Mouse (Mus musculus): ENCODE data around the gene Bpifa5.
"Not testable (repeated sequence)": the region's sequence is repeated elsewhere in the genome, so short reads cannot be mapped to it uniquely, and the experiment has no call there.

Bpifa5 gene

DNA sequence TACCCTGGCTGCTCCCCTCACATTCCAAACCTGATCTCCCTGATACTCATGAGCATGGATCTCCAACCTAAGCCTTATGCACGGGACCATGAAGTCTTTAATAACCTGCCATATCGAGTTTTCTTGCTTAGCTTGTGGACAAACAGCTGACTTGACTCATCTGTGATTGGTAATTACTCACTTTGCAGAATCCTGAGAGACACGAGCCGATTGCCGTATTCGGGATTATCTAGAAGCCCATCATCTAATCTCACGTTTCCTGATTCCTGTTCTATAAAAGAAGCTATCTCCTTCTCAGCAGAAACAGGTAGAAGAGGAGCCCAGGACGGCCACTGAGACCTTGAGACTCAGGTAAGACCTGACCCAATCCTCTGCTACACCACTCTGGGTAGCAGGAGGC, at the start of gene Bpifa5:
Bpifa5 (plus strand) TSS at position 301 of the 400 bp plus-strand sequence.
- DNase-seq (ENCODE audit: inconsistent age in 2 of 2, low spot score in 1 of 2), result no peak

DNA sequence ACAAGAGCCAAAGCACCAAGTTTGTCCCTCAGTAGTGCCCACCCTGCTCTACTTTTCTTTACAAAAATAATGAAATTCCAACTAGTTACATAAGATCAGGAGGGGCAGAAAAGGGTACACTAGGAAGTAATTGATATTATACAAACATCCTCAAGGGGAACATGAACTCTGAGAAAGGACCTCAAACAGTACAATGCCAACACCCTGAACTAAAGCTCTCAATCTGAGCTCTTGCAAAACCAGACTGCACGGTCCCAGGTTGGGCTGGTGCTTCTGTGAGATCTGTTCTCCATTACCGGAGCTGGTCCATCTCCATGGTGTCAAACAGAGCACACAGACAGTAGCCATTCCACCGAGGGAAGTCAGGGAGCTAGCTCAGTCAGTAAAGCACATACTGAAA, 45.0 kb upstream of the Bpifa5 start:
- peak in 1 of 2 experiments; percentile 40 for DNase-seq (ENCODE audit: inconsistent age in 2 of 2, low spot score in 1 of 2)

DNA sequence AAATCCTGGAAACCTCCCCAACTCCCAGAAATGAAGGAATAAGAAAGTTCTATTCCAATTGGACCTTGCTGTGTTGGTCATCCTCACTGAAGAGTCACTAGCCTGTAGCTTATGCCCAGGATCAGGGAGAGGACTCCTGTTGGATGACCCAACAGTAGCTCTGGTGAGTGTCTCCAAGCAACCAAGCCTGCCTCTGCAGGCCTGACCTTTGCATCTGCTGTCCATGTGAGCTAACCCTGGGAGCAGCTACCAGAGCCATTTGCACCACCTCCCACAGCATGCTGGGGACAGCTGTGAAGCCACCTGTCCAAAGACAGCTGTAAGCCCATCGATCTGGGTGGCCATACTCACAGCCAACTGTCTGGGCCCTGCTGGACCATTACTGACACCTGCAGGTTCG, 32.3 kb upstream of the Bpifa5 start, which contains the start of gene Bpifa3:
Bpifa3 (plus strand) TSS at position 217 of the 400 bp plus-strand sequence.
- DNase-seq (ENCODE audit: inconsistent age in 2 of 2, low spot score in 1 of 2), result no peak

DNA sequence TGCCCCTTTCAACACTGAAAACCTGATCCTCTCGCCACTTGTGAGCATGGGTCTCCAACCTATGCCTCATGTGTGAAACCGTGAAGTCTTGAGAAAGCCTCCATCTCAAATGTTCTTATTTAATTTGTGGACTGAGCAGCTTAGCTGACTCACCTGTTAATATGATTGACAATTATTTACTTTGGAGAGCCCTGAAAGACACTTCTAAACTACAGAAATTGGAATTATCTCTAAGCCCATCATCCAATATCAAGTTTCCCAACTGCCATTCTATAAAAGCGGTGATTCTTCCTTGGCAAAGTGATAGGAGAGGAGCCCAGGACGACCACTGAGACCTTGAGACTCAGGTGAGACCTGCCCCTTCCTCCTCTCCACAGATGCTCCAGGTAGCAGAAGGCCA, 19.8 kb upstream of the Bpifa5 start, which contains the start of gene Bpifa1:
Bpifa1 (plus strand) TSS at position 301 of the 400 bp plus-strand sequence.
- DNase-seq (ENCODE audit: inconsistent age in 2 of 2, low spot score in 1 of 2), result no peak

DNA sequence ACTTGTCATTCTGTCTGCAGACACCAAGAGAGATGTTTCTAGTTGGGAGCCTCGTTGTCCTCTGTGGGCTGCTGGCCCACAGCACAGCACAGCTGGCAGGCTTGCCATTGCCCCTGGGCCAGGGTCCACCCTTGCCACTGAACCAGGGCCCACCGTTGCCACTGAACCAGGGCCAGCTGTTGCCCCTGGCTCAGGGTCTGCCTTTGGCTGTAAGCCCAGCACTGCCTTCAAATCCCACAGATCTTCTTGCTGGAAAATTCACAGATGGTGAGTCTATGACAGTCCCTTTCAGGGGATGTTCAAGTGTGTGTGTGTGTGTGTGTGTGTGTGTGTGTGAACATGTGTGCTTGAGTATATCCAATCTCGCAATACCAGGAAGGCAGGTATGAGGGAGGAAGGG, 18.7 kb upstream of the Bpifa5 start:
- no peak for DNase-seq (ENCODE audit: inconsistent age in 2 of 2, low spot score in 1 of 2)

DNA sequence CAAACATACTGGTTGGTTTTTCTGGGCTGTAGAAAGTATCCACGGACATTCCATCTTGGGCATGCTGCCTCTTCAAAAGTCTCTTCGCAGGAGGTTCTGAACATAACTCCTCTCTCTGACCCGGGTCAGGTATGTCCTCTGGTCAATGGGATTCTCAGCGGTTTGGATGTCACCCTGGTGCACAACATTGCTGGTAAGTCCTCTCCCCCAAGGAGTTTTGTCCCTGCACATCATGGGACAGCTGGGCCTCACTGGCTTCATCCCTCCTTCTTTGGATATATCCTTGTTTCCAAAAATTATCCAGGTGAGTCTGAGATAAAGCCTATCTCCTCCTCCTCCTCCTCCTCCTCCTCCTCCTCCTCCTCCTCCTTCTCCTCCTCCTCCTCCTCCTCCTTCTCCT, 14.9 kb upstream of the Bpifa5 start:
- no peak for DNase-seq (ENCODE audit: inconsistent age in 2 of 2, low spot score in 1 of 2)

DNA sequence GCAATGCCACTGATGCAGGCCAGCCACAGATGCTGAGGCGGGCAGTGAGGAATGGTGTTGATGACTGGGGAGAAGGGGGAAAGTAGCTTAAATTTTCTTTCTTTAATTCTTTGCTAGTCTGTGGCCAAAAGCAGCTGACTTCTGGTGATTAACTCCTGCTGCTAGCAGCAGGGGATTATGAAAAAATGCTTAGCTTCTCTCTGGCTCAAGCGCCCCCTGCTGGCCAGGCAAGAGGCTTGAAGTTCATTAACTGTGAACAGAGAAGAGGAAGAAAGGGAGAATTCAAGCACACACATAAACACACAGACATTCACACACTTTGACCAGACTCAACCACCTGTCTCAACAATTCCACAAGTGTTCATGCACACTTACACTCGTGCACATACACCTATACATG, 4.0 kb upstream of the Bpifa5 start:
- peak; percentile 22 to 64 for DNase-seq (ENCODE audit: inconsistent age in 2 of 2, low spot score in 1 of 2)

DNA sequence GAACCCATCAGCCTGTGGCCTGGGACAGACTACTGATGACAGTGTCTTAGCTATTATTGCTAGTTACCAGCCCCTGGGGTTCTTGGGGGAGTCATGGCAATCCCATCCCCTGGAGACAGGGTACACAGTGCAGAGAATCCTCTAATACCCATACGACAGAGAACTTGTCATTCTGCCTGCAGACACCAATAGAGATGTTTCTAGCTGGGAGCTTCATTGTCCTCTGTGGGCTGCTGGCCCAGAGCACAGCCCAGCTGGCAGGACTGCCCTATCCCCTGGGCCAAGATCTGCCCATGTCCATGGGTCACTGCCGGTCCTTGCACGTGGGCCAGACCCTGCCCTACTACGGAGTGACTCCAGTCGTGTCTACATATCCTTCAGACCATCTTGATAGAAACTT, 899 bp downstream of the Bpifa5 start:
- DNase-seq (ENCODE audit: inconsistent age in 2 of 2, low spot score in 1 of 2), result no peak

DNA sequence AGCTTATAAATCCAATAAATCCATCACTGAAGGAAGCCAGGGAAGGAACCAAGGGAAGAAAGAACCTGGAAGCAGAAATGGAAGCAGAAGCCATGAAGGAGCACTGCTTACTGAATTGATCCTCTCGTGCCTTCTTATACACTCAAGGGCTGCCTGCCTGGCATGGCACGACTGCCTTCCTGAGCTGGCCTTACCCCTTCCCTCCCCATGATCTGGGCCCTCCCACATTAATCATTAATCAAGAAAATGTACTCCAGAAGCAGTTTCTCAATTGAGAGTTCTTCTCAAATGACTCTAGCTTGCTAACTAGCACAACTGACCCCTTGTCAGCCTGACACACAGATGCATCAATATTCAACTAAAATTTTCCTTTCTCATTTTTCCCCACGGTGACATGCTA, 6.8 kb downstream of the Bpifa5 start:
- DNase-seq (ENCODE audit: inconsistent age in 2 of 2, low spot score in 1 of 2), result no peak

DNA sequence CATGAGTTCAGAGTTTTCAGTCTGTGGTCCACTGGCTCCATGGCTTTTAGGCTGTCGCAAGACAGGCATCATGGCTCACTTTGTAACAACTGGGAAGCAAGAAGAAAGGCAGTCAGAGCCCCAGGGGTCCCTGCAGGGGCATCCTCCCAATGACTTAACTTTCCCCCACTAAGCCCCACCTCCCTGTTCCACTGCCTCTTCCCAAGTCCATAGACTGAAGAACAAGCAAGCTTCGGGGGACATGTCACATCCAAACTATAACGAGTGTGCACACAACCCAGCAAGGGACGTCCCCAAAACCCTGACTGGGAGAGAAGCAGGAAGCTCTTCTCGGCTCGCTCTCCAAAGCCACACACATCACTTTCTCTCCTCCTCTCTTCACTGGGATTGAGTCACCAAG, 9.2 kb downstream of the Bpifa5 start:
- DNase-seq (ENCODE audit: inconsistent age in 2 of 2, low spot score in 1 of 2), result no peak

DNA sequence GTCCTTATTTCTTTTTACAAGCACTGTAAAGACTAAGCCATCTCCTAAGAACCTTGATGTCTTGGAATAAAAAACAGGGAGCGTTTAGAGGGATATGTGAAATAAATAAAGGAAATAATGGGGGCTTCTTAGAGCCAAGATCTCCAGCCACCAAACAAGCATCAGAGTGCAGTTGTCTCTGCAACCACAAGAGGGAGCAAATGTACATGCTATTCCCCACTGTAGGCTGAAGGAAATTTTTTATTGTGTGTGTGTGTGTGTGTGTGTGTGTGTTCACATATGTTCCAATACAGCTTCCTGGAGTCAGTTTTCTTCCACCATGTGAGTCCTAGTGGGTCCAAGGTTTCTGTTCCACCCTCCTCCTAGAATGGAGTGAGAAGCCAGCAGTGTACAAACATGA, 10.9 kb downstream of the Bpifa5 start:
- peak in 1 of 2 experiments; percentile 59 for DNase-seq (ENCODE audit: inconsistent age in 2 of 2, low spot score in 1 of 2)

DNA sequence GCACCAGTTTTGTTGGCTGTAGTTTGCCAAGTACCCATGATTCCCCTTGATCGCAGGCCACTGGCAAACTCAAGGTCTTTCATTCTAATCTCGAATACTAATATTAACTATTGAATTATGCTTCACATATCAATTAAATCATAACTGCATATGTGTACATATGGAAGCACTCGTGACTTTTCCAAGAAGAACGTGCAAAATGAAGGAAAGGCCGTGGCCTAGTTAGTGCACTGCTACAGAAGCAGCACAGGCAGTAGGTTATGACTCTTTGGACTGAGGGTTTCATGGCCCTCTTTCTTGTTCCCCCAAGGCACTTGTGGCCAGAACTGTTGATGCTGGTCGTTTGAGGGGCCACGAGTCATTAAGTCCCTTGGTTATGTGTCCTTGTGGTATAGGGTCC, 19.5 kb downstream of the Bpifa5 start:
- DNase-seq (ENCODE audit: inconsistent age in 2 of 2, low spot score in 1 of 2), result not testable (repeated sequence)

DNA sequence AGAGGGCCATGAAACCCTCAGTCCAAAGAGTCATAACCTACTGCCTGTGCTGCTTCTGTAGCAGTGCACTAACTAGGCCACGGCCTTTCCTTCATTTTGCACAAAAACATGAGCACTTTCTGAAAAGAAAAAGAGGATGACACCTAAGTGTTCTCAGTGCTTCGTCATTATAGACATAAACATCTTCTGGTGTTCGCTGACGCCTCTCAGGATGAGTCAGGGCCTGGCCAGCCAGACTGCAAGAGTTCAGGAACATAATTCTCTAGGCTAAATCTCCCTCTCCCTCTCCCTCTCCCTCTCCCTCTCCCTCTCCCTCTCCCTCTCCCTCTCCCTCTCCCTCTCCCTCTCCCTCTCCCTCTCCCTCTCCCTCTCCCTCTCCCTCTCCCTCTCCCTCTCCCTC, 20.7 kb downstream of the Bpifa5 start:
- DNase-seq (ENCODE audit: inconsistent age in 2 of 2, low spot score in 1 of 2), result not testable (repeated sequence)

DNA sequence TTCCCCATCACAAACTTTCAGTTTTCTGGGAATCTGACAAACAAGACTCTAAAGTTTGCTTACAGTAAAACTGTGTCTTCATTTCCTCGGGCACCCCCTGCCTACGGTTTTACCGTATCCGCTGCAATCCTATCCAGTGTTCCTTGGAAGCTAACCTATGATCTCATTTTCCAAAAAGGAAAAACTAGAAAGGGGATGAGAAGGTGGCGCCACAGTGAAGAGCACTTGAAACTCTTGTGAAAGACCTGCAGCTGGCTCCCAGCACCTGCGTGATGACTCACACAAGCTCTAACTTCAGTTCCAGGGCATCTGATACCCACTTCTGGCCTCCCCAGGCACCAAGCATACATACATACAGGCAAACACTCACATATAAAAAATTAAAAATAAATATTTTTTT, 22.9 kb downstream of the Bpifa5 start:
- no peak for DNase-seq (ENCODE audit: inconsistent age in 2 of 2, low spot score in 1 of 2)

DNA sequence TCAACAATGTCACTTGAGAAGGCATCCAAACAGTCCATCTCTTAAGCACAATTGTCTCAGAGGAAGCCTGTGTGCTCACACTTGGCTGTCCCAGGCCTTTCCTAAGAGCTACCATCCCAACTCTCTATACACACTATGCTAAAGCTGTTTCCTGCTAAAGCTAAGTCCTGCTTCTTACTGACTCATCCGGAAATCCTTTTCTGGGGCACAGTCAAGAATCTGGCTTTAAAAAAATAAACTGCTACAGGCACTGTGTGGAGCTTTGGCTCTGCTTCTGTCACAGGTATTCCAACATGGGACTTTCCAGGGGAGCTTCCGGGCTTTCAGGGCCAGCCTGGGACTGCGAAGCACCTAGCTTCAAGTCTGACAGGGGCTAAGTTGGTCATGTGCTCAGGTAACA, 23.3 kb downstream of the Bpifa5 start:
- DNase-seq (ENCODE audit: inconsistent age in 2 of 2, low spot score in 1 of 2), result no peak

DNA sequence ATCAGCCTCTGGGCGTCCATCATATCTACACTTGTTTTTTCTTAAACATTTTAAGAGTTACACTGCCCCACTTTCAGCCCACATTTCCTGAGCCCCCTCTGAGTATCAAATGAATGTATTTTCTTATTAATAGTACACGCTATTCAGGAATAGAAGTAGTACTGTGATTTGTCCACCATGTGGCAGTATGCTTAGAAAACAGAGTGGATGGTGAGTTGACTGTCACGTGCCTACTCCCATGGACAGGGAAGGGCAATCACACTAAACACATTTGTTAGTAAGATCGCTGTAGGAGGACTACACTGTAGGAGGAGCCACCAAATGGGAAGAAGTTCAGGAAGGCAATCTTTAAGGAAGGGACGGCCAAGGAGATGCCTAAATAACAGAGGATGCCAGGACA, 25.1 kb downstream of the Bpifa5 start:
- peak; percentile 8 to 73 for DNase-seq (ENCODE audit: inconsistent age in 2 of 2, low spot score in 1 of 2)

DNA sequence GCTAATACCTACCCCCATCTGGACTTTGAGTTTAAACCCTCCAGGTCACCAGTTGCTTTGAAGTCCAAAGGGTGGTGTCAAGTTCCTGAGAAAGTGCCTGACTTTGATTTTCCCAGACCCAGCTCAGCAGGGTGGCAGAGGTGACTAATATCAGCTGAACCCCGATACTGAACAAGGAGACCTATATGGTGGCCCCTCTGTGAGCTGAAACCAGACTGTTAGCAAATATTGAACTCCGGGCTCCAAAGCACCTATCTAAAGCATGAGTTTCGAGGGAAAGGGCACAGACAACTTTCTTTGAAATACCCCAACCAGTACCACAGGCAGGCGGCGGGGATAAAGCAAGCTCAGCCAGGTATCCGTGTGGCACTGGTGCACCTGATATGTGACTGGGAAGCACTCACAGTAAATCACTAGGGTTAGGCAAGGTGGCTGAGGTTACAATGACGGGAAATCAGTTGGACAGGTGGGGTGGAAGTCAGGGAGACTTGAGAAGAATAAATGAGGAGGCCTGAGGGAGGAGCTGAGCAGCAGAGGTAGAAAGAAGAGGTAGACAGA, 27.5 kb downstream of the Bpifa5 start:
- DNase-seq (ENCODE audit: inconsistent age in 2 of 2, low spot score in 1 of 2), result no peak

DNA sequence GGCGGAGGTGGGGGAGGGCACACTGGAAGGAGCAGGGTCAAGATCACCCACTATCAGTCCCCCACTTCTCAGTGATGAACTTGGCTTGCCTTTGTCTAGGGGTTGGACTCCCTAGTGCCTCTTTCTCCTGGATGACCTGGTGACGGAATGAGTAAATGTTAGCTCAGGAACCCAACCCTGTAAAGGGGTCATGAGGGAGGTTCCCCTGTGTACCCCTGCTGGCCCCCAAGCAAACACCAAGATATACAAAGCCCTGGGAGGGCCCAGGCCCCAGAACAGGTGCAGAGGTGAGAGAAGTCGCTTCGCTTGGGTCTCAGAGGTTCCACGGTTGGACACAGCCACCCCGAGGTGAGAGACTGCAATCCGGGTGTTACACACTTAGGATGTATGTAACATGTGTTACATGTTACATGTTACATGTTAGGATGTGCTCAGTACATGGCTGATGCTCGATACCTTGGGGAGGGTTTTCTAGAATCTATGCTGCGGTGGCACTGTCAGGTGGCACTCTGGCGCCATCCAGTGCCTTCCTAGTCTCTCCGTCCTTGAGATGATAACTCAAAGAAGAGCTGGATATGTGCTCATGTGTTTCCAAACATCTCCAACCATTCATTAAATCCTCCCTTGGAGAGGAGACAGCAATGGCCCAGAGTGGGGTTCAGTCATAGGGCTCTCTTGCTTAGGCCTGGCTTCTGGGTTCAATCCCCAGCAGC, 28.3 kb downstream of the Bpifa5 start, which contains the start of gene Bpifb1:
Bpifb1 (plus strand) TSS at position 273 of the 713 bp plus-strand sequence.
- DNase-seq (ENCODE audit: inconsistent age in 2 of 2, low spot score in 1 of 2), result peak; percentile 10 to 22

DNA sequence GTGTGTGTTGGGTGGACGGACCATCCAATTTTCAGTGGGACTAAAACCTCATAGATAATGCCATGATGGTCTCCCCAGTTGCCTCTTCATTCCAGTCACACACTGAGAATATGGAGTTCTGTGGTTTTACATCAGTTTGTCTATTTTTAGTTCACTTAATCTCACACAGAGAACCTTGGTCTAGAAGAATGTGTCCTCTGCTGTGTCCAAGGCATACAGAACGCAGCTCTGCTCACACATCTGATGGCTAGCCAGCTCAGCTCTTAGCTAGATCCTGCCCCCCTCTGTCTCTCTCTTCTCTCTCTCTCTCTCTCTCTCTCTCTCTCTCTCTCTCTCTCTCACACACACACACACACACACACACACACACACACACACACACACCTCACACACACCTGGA, 29.7 kb downstream of the Bpifa5 start:
- DNase-seq (ENCODE audit: inconsistent age in 2 of 2, low spot score in 1 of 2), result peak; percentile 39 to 40

DNA sequence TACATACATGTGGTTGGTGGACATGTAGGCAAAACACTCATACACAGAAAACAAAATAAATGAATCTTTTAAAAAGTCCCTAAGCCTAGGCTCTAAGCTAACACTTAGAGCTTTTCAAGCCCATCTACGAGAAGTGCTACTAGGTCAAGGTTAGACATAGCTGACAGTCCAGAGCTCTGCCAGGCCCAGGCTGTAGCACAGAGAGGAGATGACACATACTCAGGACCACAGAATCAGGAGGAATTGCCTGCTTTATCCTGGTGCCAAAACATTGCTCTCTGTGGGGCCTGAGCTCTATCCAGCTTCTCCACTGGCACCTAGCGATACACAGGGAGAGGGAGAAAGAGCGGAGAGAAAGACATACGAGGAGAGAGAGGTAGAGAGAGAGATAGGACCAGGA, 30.7 kb downstream of the Bpifa5 start:
- peak; percentile 54 to 70 for DNase-seq (ENCODE audit: inconsistent age in 2 of 2, low spot score in 1 of 2)

DNA sequence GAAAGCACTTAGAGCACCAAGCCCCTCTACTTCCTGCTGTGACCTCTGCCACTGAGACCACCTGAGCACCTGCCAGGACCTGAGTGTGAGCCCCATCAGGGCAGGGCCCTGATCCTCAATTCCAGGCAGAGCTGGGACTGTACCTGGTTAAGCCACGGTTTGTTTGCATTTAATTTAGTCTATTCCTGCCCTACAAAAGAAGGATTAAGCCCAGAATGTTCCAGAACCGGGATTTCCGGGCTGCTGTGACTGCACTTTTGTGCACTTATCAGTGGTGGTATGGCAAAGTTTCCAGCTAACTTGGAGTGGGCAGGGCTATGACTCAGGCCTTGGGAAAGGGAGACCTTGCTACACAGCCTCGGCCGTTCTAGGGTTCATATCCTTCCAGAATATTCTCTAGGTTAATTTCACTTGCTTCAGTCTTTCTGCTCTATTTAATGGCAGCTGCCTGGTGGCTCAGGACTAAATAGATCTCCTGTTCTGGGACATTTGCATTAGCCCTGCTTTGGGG, 31.6 kb downstream of the Bpifa5 start:
- peak; percentile 69 to 80 for DNase-seq (ENCODE audit: inconsistent age in 2 of 2, low spot score in 1 of 2)

DNA sequence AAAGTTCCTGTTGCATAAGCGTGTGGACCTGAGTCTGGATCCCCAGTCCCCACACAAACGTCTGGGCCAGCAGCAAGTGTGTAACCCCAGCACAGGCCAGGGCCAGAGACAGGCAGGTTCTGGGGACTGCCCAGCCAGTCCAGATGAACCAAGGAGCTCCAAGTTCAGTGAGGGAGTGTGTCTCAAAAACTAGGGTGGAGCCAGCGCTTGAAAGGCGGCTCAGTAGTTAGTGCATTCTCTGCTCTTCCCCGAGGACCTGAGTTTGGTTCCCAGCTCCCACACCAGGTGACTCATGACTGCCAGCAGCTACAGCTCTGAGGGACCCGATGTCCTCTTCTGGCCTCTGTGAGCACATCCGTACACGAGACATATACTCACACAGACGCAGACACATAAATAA, 34.6 kb downstream of the Bpifa5 start:
- no peak for DNase-seq (ENCODE audit: inconsistent age in 2 of 2, low spot score in 1 of 2)

Measured in adrenal gland, adult (tissue).